Mouse (Mus musculus) liver, postnatal 0 days (tissue): ENCODE results near the gene Fhad1.

Experiments used
- CTCF ChIP-seq: sonication (generic); IDR thresholded peaks from 2 replicates; pipeline ENCODE4 v1.5.1; 2016; ENCODE audit warnings: antibody characterized with exemption, low read depth
- EP300 ChIP-seq: IDR thresholded peaks from 2 replicates; pipeline ENCODE4 v1.6.1; 2016; ENCODE audit warnings: antibody characterized with exemption, low read depth, mild to moderate bottlenecking

GRCm38 (mm10) chr4:141913201-141913993 is 101.5 kb downstream of the Fhad1 start:
- TF ChIP-seq EP300 (no peak), CTCF (no peak)
